Mouse (Mus musculus) heart, embryonic 12.5 days (tissue): ENCODE measurements around the gene Mia. TPM values are rescaled to one million over a fixed set of nuclear protein-coding genes. Genes with fewer than 3 reads are reported as not detected.

ENCODE experiments used
- ATAC-seq: fragments of 200-750 bp; cut with Nextera tagmentation; 2 replicates; pipeline ENCODE4 v1.8.0; 2017; ENCODE audit warnings: moderate TSS enrichment, moderate library complexity; ENCODE audit not compliant: insufficient number of reproducible peaks, low FRiP score
- H3K27ac ChIP-seq: fragments of 300-500 bp; sonication (generic); 2 replicates; pipeline ENCODE4 v1.5.1; 2016; ENCODE audit warnings: mild to moderate bottlenecking, moderate library complexity; ENCODE audit not compliant: poor library complexity, severe bottlenecking
- H3K27me3 ChIP-seq: fragments of 300-500 bp; sonication (generic); replicated peaks from 2 replicates; pipeline ENCODE4 v1.6.1; 2016; ENCODE audit warnings: mild to moderate bottlenecking, moderate library complexity
- H3K36me3 ChIP-seq: fragments of 300-500 bp; sonication (generic); 2 replicates; pipeline ENCODE4 v1.6.1; 2016; ENCODE audit warnings: mild to moderate bottlenecking, moderate library complexity
- H3K4me1 ChIP-seq: fragments of 300-500 bp; sonication (generic); replicated peaks from 2 replicates; pipeline ENCODE4 v1.6.1; 2016; ENCODE audit warnings: mild to moderate bottlenecking
- H3K4me2 ChIP-seq: fragments of 300-500 bp; sonication (generic); 2 replicates; pipeline ENCODE4 v1.6.1; 2016; ENCODE audit warnings: mild to moderate bottlenecking, moderate library complexity
- H3K4me3 ChIP-seq: fragments of 300-500 bp; sonication (generic); 2 replicates; pipeline ENCODE4 v1.5.1; 2016; ENCODE audit warnings: mild to moderate bottlenecking
- H3K9ac ChIP-seq: fragments of 300-500 bp; sonication (generic); 2 replicates; pipeline ENCODE4 v1.6.1; 2016; ENCODE audit warnings: mild to moderate bottlenecking, moderate library complexity
- H3K9me3 ChIP-seq: fragments of 300-500 bp; sonication (generic); replicated peaks from 2 replicates; pipeline ENCODE4 v1.6.1; 2016; ENCODE audit warnings: mild to moderate bottlenecking, moderate library complexity
- WGBS: fragments of 180-500 bp; shearing (Covaris S2); methylation state at CpG from one replicate; pipeline ENCODE4 v1.1.7; 2016; 5-methylcytosine and 5-hydroxymethylcytosine counted together
- polyA plus RNA-seq: library from polyadenylated mRNA; unstranded; fragments of >200 nt; fragmentation: Nextera tagmentation; extraction: Ambion mirVana; gene quantifications from 2 replicates; pipeline ENCODE4 v1.2.1, GENCODE M21; 2016

The Mia gene
- 0.92 TPM in 1 of 2 replicates, not detected in the other for polyA plus RNA-seq

DNA sequence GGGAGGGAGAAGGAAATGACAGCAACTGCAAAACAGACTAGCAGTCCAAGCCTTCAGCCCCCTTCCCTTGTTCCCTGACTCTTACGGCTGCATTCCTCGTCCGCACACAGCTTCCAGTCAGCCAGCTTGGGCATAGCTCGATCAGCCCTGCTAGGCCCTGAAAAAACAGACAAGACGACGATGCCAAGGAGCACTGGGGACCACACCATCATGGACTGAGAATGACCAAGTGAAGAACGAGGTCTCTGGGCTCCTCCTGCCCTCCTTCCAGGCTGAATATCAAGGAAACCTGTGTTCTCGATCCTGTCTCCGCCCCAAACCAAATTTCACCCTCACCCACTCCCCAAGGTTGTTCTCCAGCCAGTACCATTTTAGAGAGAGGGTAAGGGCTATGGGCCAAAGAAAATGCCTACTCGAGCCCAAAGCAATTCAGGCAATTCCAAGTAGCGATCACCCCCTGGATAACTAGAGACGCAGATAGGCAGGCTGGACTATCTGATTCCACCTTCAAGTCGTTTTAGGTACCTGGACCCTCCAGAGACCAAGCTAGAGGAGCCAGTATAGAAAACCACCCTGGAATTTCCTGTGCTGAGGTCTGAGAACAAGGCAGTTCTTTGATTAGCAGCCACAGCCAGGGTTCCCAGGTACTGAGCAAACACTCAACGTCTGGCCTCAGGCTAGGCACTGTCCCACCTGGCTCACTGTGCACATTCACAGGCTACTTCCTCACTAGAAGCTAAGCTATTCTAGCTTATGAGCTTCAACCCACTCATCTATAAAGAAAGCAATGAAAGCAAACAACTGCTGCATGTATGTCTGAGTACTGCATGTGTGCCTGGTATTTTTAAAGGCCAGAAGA lies at the start of gene Mia, which contains the start of gene Gm21983:
Gene Mia, minus strand, starts transcription at position 321 of the 859 bp plus-strand sequence.
Gene Gm21983, minus strand, starts transcription at position 250 of the 859 bp plus-strand sequence.
- no peak within 1 kb of the TSS for H3K9ac ChIP-seq
- H3K4me1 ChIP-seq, result peaks cover 12% of the 10 kb centered on the region
- H3K9me3 ChIP-seq, result no peaks in the 10 kb centered on the region
- H3K27ac ChIP-seq, result no peak within 1 kb of the TSS
- peaks cover 31% of the 10 kb centered on the region for H3K36me3 ChIP-seq
- 65% methylated on average over 14 of the region's 14 CpGs for WGBS
- H3K4me2 ChIP-seq, result no peak within 1 kb of the TSS
- no peaks in the 10 kb centered on the region for H3K27me3 ChIP-seq
- no peak for ATAC-seq
- H3K4me3 ChIP-seq, result no peak within 1 kb of the TSS

DNA sequence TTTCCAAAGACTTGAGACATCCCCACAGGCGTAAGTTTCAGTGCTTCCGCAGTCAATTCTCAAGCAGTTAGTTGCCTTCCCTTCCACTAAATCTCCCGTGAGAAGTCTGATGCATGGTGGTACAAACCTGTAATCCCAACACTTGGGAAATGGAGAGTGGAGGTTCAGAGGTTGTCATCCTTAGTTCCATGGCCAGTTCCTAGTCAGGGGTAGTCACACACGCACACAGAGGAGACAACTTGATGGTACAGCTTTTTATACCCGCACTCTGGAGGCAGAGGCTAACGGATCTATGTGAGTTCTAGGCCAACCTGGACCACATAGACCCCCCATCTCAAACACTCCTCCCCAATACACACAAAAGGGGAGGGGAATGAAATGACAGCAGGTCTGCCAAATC lies 47.9 kb upstream of the Mia start:
- Histone ChIP-seq H3K4me3 (peak overlapping the region; percentile 68), H3K27me3 (no peaks in the 10 kb centered on the region), H3K4me2 (peak overlapping the region; percentile 76), H3K4me1 (peaks cover 47% of the 10 kb centered on the region), H3K9me3 (no peaks in the 10 kb centered on the region), H3K9ac (peak overlapping the region; percentile 78), H3K36me3 (0 out of 2 replicates have a peak, but pooled peaks cover 2% of the 10 kb centered on the region), H3K27ac (peak overlapping the region; percentile 76)
- 19% methylated on average over 6 of the region's 6 CpGs for WGBS
- no peak for ATAC-seq

DNA sequence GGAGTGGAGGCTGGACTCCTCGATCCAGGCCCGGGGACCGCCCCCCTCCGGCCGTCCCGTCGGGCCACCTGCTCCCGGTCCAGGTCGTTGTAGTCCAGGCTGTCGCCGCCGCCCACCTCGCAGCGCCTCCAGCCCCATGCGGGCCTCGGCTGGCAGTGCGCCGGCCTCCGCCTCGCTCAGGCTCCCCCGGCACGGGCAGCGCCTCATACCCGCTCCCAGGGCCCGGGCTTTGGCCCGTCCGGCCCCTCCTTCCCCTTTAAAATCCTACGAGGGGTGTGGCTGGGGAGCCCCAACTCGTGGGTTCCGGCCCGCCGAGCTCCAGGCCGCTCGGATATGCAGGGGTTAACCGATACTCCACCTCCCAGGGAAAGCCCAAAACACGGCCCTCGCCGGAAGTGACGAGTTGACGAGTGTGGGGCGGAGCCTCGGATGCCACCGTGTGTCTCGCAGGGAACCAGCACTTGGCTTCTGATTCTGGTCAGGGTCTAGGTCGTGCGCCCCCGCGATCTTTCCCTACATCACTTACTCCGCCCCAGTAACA lies 47.4 kb upstream of the Mia start, which contains the start of gene Itpkc:
Gene Itpkc, minus strand, starts transcription at position 381 of the 541 bp plus-strand sequence.
- Histone ChIP-seq H3K4me2 (peak within 1 kb of the TSS; percentile 76), H3K27ac (peak within 1 kb of the TSS; percentile 76), H3K4me3 (peak within 1 kb of the TSS; percentile 68), H3K4me1 (peaks cover 42% of the 10 kb centered on the region), H3K9ac (peak within 1 kb of the TSS; percentile 78), H3K36me3 (0 out of 2 replicates have a peak, but pooled peaks cover 3% of the 10 kb centered on the region), H3K9me3 (no peaks in the 10 kb centered on the region), H3K27me3 (no peaks in the 10 kb centered on the region)
- under 1% methylated on average over 48 of the region's 49 CpGs for WGBS
- ATAC-seq, result peak; percentile 89

DNA sequence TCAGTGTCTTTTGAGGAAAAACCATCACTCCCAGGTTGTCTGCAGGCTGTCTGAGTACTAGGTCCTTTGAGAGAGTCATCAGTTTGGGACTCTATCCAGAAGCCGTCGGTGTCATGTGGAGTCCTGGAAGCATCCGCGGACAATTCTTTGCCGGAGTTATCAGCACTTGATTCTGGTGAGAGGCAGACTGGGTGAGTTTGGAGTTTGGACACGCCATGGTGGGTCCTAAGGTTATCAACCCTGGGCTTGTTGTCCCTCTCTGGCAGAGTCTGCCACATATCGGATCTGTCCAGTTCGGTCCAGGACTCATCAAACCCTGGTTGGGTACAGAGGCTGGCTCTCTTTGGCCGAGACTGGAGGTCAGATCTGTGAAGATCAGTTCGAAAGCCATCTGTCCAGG lies 46.7 kb upstream of the Mia start:
- H3K4me3 ChIP-seq, result peak overlapping the region; percentile 68
- WGBS, result 2% methylated on average over 10 of the region's 10 CpGs

DNA sequence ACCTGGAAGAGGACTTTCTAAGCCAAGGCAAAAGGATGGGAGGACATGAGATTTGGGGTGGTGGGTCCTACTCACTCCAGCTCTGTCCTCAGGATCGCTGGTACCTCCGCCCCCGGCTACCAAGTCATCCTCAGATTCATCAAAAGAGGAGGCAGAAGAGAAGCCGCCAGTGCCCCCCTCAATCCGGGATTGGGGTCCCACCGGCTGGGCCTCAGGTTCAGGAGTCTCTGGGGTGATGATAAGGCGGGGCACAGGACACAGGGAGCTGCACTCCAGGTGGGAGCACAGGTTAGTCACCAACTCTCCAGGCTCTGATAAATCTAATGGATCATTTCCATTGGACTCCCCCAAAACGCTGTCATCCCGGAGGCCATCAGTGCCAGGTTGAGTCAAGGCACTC lies 46.3 kb upstream of the Mia start:
- no peak overlapping the region for H3K27ac ChIP-seq
- H3K36me3 ChIP-seq, result 0 out of 2 replicates have a peak, but pooled peaks cover 6% of the 10 kb centered on the region
- ATAC-seq, result no peak
- H3K27me3 ChIP-seq, result no peaks in the 10 kb centered on the region
- H3K9ac ChIP-seq, result peak overlapping the region; percentile 78
- H3K4me3 ChIP-seq, result peak overlapping the region; percentile 68
- peaks cover 40% of the 10 kb centered on the region for H3K4me1 ChIP-seq
- 34% methylated on average over 9 of the region's 9 CpGs for WGBS
- H3K9me3 ChIP-seq, result no peaks in the 10 kb centered on the region
- H3K4me2 ChIP-seq, result peak overlapping the region; percentile 76

More for the DNA sequence above, 46.7 kb upstream of the Mia start:
- Histone ChIP-seq H3K27me3 (no peaks in the 10 kb centered on the region), H3K27ac (no peak overlapping the region), H3K9ac (peak overlapping the region; percentile 78), H3K4me2 (peak overlapping the region; percentile 76), H3K36me3 (0 out of 2 replicates have a peak, but pooled peaks cover 6% of the 10 kb centered on the region), H3K9me3 (no peaks in the 10 kb centered on the region), H3K4me1 (peaks cover 40% of the 10 kb centered on the region)
- no peak for ATAC-seq

DNA sequence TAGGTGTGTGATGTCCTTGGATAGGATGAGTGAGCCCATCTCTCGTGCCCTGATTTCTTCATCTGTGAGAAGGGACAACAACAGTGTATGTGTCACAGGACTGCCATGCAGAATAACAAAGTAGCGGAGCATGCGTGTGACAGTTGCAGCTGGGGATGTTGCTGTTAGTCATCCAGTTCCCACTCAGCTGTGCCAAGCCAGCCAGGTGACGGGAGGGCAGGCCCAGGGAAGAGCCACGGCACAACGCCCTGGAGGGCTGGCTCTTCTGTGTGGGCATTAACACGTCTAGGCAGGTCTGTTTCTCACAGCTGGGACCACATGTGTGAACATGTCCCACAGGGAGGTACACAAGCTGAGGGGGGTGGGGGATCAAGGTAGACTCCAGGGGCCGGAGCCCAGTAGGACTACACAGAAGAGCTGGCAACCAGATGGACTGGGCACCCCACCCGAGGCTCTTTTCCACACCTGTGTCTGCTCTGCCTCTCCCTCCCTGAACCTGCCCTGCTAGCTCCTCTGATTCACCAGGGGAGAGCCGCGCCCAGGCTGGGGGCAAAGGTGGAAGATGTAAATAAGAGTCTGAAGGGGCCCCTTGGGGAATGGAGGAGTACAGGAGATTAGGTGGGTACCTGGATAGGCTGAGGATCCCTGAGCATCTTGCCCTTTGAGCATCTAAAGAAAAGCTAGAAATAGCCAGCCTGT lies 44.1 kb upstream of the Mia start:
- H3K9ac ChIP-seq, result peak overlapping the region; percentile 43; the same call in 1 of the 2 replicates
- H3K9me3 ChIP-seq, result no peaks in the 10 kb centered on the region
- H3K36me3 ChIP-seq, result peaks cover 7% of the 10 kb centered on the region; the same call in 1 of the 2 replicates
- peaks cover 40% of the 10 kb centered on the region for H3K4me1 ChIP-seq
- no peaks in the 10 kb centered on the region for H3K27me3 ChIP-seq
- no peak for ATAC-seq
- H3K4me3 ChIP-seq, result no peak overlapping the region
- H3K4me2 ChIP-seq, result 0 out of 2 replicates have a peak overlapping the region, but pooled peaks have one; percentile 1
- H3K27ac ChIP-seq, result no peak overlapping the region
- WGBS, result 82% methylated on average over 11 of the region's 11 CpGs

DNA sequence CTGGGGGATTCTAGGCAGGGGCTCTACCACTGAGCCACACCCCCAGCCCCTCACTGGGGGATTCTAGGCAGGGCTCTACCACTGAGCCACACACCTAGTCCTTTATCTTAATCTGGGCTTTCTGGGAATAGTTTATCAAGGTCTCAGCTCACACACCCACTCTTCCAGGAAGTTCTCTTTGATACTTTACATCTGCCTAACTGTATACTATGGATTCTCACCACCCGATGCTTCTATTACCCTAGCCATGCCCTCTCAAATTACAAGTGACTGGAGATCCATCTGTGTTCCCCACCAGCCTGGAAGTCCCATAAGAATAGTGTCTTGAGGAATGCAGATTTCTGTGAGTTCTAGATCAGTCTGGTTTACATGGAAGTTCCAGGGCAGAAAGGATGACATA lies 41.6 kb upstream of the Mia start:
- Histone ChIP-seq H3K4me3 (no peak overlapping the region), H3K36me3 (peaks cover 24% of the 10 kb centered on the region), H3K4me1 (peaks cover 35% of the 10 kb centered on the region), H3K27ac (no peak overlapping the region), H3K9me3 (no peaks in the 10 kb centered on the region), H3K27me3 (no peaks in the 10 kb centered on the region), H3K4me2 (no peak overlapping the region), H3K9ac (no peak overlapping the region)
- no peak for ATAC-seq
- WGBS, result 61% methylated on average over 1 of the region's 1 CpGs

DNA sequence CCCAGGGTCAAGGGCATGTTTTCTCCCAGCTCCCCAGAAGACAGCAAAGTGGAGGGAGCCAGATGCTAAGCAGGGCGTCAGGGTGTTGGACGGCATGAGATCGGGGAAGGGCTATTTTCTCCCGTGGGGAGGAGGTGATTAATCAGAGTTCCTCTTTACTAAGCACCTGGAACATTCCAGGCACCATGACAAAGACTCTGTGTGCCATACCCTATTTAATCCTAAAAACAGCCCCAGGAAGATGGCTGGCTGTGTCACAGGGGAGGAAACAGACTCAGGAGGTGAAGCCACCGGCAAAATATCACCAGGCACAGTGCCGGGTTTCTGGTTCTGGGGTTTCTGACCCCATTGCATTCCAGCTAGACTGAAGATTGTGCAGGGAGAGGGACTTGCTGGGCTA lies 41.0 kb upstream of the Mia start:
- Histone ChIP-seq H3K4me1 (peaks cover 29% of the 10 kb centered on the region), H3K27ac (no peak overlapping the region), H3K9ac (no peak overlapping the region), H3K27me3 (no peaks in the 10 kb centered on the region), H3K4me2 (no peak overlapping the region), H3K4me3 (no peak overlapping the region), H3K36me3 (peaks cover 30% of the 10 kb centered on the region), H3K9me3 (no peaks in the 10 kb centered on the region)
- no peak for ATAC-seq
- WGBS, result 79% methylated on average over 6 of the region's 6 CpGs

DNA sequence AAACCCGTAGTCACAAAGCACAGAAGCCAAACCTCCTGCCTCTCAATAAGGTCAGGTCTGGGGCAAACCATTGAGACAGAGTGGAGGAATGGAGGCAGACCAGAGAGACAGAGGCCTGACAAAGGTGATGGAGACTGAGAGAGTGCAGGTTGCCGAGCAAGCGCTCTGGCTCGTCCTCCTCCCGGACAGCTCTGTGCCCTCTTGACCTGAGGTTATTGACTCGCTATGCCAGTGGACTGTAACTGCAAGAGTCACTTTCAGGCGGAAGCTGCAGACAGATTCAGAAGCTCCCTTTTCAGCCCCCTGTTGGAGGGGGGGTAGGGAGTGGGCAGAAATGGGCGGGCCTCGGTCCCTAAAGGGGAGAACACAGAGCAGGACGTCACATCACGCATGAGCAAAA lies 39.0 kb upstream of the Mia start:
- no peak overlapping the region for H3K9ac ChIP-seq
- 83% methylated on average over 11 of the region's 11 CpGs for WGBS
- no peak overlapping the region for H3K27ac ChIP-seq
- no peak for ATAC-seq
- peaks cover 37% of the 10 kb centered on the region for H3K36me3 ChIP-seq
- H3K4me1 ChIP-seq, result peaks cover 9% of the 10 kb centered on the region
- H3K4me2 ChIP-seq, result no peak overlapping the region
- no peaks in the 10 kb centered on the region for H3K9me3 ChIP-seq
- H3K4me3 ChIP-seq, result no peak overlapping the region
- H3K27me3 ChIP-seq, result no peaks in the 10 kb centered on the region

DNA sequence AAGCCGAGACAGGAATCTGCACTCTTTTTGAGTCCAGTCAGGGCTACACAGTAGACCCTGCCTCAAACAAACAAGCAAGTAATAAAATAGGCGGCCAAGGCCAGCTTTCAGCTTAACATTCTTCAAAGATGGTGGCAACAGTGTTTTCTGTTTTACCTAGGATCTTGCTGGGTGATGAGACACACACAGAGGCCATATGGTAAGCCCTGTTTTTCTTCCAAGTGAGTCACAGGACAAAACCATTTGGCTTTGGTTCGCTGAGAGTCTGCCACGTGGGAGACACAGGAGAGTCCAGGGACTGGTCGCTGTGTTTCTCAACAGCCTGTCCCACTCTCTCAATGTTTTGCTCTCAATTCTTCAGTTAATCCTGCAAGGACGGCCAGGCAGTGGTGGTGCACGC lies 37.6 kb upstream of the Mia start:
- no peak overlapping the region for H3K4me2 ChIP-seq
- no peak for ATAC-seq
- no peak overlapping the region for H3K9ac ChIP-seq
- 79% methylated on average over 7 of the region's 7 CpGs for WGBS
- H3K36me3 ChIP-seq, result peaks cover 44% of the 10 kb centered on the region
- no peak overlapping the region for H3K27ac ChIP-seq
- no peak overlapping the region for H3K4me3 ChIP-seq
- H3K4me1 ChIP-seq, result no peaks in the 10 kb centered on the region
- no peaks in the 10 kb centered on the region for H3K27me3 ChIP-seq
- H3K9me3 ChIP-seq, result no peaks in the 10 kb centered on the region

DNA sequence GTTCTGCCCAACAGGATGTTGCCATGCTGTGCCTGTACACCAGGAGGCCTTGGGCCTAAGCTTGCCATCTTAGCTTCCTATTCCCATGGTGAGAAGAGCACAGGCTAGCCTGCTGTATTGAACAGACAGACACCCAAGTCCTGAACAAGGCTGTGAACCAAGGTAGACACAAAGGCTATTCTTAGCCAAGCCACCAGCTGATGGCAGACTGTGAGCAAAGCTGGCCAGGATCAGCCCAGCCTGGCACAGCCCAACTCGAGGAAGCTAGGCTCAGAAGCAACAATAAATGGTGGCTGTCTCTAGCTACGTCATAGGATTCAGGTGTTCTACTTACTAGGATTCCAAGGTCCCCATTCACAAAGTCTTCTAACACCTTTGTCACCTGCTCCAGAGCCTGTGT lies 31.7 kb upstream of the Mia start:
- Histone ChIP-seq H3K4me2 (no peak overlapping the region), H3K9ac (no peak overlapping the region), H3K4me3 (no peak overlapping the region), H3K36me3 (peaks cover 72% of the 10 kb centered on the region), H3K27me3 (no peaks in the 10 kb centered on the region), H3K27ac (no peak overlapping the region), H3K9me3 (no peaks in the 10 kb centered on the region), H3K4me1 (no peaks in the 10 kb centered on the region)
- ATAC-seq, result no peak
- 75% methylated on average over 2 of the region's 2 CpGs for WGBS
